12 mouse cellular contexts compared by ENCODE assay signal in genomic region chr2:9681691-9682152, GRCm38 (mm10).
DNase-seq lines count a peak whose midpoint lies in the region; ATAC-seq and TF ChIP-seq lines count a peak whose summit lies in the region.
"Had no signal": no experiment of that assay in that cellular context is flagged by ENCODE, and none has a peak within 500 bp of the region (broad histone marks: within the 10 kb centered on the region; RNA-seq: fewer than 3 reads in every experiment).

No protein-coding gene starts in this region.

- TF ChIP-seq CTCF in left cerebral cortex, adult 2 months (IDR thresholded peaks at IDR 0.05), result no peak

- H3K9ac ChIP-seq in forebrain, embryonic 16.5 days (replicated peaks; ENCODE audit: low read depth, low read length), result no peak overlapping the region
- H3K9ac ChIP-seq: hindbrain, embryonic 14.5 days; liver, embryonic 13.5 days had no signal

- H3K4me3 ChIP-seq in left cerebral cortex, adult 2 months, result no peak overlapping the region
- no peak overlapping the region for H3K4me3 ChIP-seq in forebrain, embryonic 16.5 days (replicated peaks; ENCODE audit: low read length)
- H3K4me3 ChIP-seq: liver, embryonic 13.5 days; myocyte had no signal

- no peaks in the 10 kb centered on the region for H3K4me1 ChIP-seq in forebrain, embryonic 16.5 days (replicated peaks; ENCODE audit: control insufficient read depth, insufficient read depth, low read length)
- H3K4me1 ChIP-seq: liver, embryonic 13.5 days had no signal

- no peak overlapping the region for H3K4me2 ChIP-seq in forebrain, embryonic 16.5 days (ENCODE audit: low read length)
- H3K4me2 ChIP-seq: hindbrain, embryonic 14.5 days; liver, embryonic 13.5 days had no signal

- 88% methylated on average over 7 of the region's 7 CpGs for WGBS in forebrain, embryonic 16.5 days

- no peaks in the 10 kb centered on the region for H3K36me3 ChIP-seq in forebrain, embryonic 16.5 days (ENCODE audit: control insufficient read depth, insufficient read depth)
- H3K36me3 ChIP-seq: liver, embryonic 13.5 days had no signal

- intact Hi-C loops in heart, postnatal 36 days (cut with DNase I), result no loop called here
- intact Hi-C loops in left cerebral cortex, adult 2 months (cut with DNase I), result no loop called here

- peak; percentile 89 for ATAC-seq in CD4-positive, CD25-positive, alpha-beta regulatory T cell, adult 4 months
- ATAC-seq in megakaryocyte progenitor cell, adult 5-6 weeks (replicated peaks; ENCODE audit: poor library complexity), result peak; percentile 90
- ATAC-seq in erythroid progenitor cell, adult 5-6 weeks (replicated peaks; ENCODE audit: low FRiP score, poor library complexity, severe bottlenecking), result no peak
- no peak for ATAC-seq in forebrain, embryonic 16.5 days

- H3K27ac ChIP-seq in left cerebral cortex, adult 2 months, result no peak overlapping the region
- H3K27ac ChIP-seq in forebrain, embryonic 16.5 days (ENCODE audit: low read length), result no peak overlapping the region
- H3K27ac ChIP-seq: hindbrain, embryonic 14.5 days; liver, embryonic 13.5 days had no signal

- DNase-seq in c-Kit-positive CD71-negative TER-119-negative erythroid progenitor cells, embryonic 14.5 days (ENCODE audit: low read depth), result peak; percentile 19
- DNase-seq in heart, postnatal 36 days, result peak; percentile 1 to 5
- no peak for DNase-seq in right cerebral cortex, postnatal 14 days
- no peak for DNase-seq in left cerebral cortex, adult 2 months (ENCODE audit: extremely low spot score in 1 of 2, low spot score in 2 of 2)
- DNase-seq: cerebellum, postnatal 36 days; liver, embryonic 13.5 days had no signal

- no peaks in the 10 kb centered on the region for H3K9me3 ChIP-seq in forebrain, embryonic 16.5 days (ENCODE audit: control insufficient read depth, low read length)
- H3K9me3 ChIP-seq: liver, embryonic 13.5 days had no signal

- no peaks in the 10 kb centered on the region for H3K27me3 ChIP-seq in forebrain, embryonic 16.5 days (replicated peaks; ENCODE audit: control insufficient read depth, insufficient read depth, low read length)
- H3K27me3 ChIP-seq: liver, embryonic 13.5 days had no signal

Comparison
In these comparisons a context has a peak if more than half of its experiments do, and no peak if none do; other contexts are left out.
1. ATAC-seq: peak in CD4-positive, CD25-positive, alpha-beta regulatory T cell, adult 4 months (single experiment) and megakaryocyte progenitor cell, adult 5-6 weeks (single experiment); none in erythroid progenitor cell, adult 5-6 weeks (single experiment) and forebrain, embryonic 16.5 days (single experiment).
2. DNase-seq: peak in c-Kit-positive CD71-negative TER-119-negative erythroid progenitor cells, embryonic 14.5 days (single experiment) and heart, postnatal 36 days (2 of 2); none in right cerebral cortex, postnatal 14 days (single experiment) and left cerebral cortex, adult 2 months (0 of 2).